Mouse (Mus musculus) adrenal gland, adult (tissue): Measurements from ENCODE around the gene Gga2.

ENCODE experiments used
- DNase-seq, 2 experiments: peaks; one replicate each; pipeline ENCODE4 v3.0.0; 2022 to 2023; ENCODE audit warnings: low spot score in 1 of 2; ENCODE audit not compliant: inconsistent age in 2 of 2

Gene Gga2

DNA sequence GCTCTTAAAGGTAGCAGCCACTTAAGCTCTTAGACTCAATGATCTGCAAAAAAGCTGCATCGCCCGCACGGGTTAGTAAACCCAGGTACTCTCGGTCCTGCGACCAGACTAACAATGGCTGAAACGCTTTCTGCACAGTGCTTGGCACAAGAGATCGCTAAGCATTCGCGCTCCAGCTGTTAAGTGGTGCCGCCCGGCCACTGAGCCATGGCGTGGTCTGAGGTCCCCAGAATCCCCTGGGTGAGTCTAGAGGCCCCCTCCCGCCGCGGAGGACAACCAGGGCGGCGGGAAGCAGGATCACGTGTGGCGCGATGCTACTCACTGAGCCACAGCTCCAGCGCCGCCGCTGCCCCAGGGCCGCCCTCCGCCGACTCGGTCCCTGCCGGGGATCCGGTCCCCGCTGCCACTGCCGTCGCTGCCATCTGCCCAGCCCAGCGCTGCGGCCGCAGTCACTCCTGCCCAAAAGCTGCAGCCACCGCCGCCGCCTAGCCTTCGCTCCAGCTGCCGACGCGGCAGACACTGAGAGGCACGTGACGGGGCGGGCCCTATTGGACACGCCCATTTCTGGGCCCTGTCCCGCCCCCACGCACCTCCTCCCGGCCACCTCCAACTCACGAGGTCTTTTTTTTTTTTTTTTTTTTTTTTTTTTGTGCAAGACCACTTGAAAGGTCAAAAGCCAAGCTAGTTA is at the start of gene Gga2:
Gga2 (minus strand) TSS at position 556 of the 688 bp plus-strand sequence.
- DNase-seq, result peak; percentile 91 to 95

DNA sequence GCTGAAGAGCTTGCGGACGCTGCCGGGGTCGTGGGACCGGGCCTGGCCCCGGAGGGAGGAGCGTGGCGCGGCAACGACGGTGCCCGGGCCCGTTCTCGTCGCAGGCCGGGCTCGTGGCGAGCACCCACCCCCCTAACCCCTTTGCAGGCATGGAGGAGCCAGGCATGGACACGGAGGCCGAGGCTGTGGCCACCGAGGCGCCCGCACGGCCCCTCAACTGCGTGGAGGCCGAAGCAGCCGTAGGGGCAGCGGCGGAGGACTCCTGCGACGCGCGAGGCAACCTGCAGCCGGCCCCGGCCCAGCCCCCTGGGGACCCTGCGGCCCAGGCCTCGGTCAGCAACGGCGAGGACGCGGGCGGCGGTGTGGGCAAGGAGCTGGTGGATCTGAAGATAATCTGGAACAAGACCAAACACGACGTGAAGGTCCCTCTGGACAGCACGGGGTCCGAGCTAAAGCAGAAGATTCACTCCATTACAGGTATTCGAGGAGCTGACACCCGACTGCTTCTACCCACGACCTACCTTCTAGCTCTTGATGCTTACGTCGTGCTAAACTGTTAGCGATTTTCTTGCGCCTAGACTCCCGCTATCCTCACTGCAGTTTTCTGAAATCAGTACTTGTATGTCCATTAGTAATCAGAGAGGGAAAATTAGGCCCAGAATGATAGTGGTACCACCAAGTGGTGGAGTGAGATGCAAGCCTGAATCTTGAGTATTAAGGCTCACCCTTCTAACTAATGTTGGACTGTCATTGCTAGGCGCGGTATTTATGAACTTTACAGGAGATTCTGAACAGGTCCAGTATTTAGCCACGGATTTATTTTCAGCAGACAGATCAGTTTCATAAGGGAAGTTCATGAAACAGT is 46.7 kb upstream of the Gga2 start:
- no peak for DNase-seq

DNA sequence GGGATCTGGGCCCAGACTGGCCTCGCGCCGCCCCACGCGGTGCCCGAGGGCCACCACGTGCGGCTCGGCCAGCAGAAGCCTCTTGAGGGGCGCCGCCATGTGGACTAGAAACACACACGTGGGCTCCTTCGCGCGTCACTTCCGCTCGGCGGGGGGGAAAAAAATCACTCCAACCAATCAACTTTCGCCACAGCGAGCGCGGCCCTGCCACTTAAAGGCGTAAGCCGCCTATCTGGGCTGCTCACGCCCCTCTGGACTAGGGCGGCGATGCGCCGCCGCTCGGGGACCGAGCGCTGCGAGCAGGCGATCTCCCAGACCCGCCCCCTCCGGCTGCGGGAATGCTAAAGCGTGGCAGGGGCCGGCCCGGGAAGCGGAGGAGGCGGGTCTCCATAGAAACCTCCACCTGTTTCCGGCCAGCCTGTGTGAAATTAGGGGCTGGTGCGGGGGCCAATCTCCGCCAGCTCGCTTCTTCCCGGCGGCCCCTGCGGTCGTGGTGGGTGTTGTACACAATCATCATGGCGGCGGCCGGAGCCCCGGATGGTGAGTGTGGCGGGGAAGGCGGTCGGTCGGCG is 46.0 kb upstream of the Gga2 start, which contains the start of the genes Ubfd1 and Ears2:
Ubfd1 (plus strand) TSS at position 231 of the 572 bp plus-strand sequence.
Ears2 (minus strand) TSS at position 319 of the 572 bp plus-strand sequence.
- peak; percentile 97 to 99 for DNase-seq

DNA sequence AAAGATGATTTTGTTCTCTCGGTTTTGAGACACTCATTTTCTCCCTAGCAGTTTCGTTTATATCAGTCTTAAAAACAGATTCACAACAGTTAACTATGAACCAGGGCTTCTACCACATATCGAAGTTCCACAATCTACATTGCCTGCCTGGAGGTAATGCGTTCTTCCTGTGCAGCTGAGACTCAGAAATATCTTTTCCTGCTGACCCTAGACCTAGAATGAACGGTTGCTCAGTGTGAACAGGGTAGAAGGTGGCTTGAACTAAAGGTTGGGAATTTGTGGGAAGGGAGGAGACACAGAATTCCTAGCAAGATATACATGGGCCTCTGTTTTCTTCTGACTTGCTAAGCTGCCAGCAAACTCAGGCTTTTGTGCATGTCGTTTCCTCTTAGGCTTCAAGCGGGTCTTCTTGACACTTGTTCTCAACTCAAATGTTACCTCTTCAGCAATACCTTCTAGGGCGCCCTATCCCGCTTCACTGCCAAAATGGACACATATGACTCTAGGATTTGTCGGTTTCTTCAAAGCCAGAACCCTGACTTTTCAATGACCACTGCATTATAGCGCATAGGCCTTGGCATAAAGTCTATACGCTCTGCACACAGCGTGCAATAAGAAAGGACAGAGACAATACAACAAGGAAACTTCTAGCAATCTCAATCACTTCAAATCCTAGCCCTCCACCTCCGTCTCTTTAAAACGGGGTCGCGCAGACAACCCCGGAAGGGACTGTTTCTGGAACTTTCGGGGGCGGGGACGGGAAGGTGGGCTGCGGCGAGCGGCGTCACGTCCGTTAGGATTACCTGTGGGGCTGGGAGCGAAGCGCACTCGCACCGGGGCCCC is 45.3 kb upstream of the Gga2 start:
- no peak for DNase-seq

DNA sequence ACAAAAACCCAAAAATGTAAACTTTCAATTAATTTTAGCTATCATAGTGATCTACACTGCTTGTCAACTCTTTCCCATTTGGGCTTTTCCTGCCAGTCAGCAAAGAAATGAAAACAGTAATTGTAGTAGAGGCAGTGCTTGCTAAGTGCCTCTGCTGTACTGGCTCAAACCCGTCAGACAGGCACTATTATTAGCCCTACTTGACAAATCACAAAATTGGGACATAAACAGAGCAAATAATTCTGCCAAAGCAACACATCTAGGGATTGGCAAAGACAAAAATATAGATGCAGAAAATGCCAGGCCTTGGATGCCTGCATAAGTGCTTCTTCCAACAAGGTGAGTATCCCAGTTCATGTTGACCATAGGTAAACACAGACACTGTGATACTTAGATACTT is 44.6 kb upstream of the Gga2 start:
- no peak for DNase-seq

DNA sequence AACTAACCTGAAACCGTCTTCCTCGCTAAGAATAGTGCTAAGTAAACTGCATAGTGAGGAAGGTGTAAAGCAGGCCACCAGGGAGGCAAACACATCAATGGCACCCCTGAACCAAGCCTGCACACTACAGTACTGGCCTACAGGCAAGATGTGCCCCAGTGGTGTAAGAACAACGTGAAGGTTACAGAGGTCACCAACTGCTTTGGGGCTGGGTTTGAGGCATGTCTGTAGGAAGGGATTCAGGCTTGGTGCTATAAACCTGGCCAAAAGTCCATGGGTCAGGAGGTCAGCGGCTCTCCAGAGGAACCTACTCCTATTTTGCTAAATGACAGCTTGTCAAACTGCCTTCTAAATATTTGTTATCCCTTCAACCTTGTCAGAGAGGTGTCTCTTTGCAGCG is 35.6 kb upstream of the Gga2 start:
- no peak for DNase-seq

DNA sequence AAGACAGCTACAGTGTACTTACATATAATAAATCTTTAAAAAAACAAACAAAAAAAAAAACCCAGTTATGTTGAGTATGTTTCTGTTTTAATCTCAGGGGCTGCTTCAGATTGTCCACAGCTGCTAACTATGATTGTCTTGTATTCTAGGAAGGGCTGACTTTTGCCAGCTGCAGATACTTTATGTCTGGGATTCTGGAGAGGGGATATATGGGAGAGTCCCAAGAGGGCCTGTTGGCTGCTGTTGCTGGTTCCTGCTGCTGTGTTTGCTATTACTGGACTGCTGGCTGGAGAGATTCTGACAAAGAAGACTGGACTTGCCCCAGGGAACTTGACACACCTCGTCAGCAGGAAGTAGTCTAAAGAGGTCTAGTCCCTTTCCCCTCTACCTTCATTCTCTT is 29.8 kb upstream of the Gga2 start:
- no peak for DNase-seq

DNA sequence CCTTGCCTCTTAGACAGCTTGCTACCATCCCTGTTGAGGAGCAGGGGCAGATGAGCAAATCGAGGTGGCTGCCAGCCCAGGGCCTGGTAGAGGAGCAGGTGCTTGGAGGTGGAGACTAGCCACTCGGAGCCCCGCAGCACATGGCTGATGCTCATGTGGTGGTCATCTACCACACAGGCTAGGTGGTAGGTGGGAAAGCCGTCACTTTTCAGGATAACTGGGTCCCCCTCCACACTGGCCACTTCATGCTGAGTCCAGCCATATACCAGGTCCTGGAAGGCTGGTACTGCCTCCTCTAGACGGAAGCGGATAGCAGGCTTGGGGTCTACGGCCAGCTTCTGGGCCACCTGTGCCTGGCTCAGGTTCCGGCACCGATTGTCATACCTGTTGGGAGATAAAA is 27.2 kb upstream of the Gga2 start:
- DNase-seq, result no peak

DNA sequence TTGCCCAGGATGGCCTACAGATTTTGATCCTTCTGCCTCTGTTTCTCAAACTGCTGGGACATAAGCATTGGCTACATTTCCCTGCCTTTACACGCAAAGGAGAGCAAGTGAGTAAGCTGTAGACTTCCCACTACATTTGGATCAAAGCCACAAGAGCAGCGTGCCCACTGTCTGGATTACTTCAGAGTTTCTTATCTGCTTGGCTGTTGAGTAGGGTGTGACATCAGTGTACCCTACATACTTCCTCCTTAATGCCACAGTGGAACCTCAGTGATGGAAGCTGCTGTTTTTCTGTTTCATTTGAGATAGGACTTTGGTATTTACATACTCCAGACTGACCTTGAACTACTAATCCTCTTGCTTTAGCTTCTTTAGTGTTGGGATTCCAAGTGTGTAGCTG is 25.8 kb upstream of the Gga2 start:
- no peak for DNase-seq

DNA sequence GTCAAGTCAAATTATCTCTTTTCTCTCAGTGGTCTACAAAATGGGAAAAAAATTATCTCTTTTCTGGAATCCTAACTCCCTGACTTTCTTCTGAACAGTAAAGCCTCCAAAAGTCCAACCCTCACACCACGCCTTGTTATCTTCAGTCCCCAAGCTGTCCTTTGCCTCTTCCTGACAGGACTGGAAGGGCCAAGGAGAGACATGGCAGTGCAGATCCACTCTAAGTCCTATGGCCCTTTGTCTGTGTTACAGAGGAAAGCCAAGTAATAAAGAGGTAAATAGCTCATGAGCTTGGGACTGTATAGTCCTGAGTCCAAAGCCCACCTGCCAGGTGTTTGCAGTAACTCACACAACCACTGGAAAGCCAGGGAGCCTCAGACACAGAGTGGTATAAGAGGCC is 24.7 kb upstream of the Gga2 start:
- DNase-seq, result no peak

DNA sequence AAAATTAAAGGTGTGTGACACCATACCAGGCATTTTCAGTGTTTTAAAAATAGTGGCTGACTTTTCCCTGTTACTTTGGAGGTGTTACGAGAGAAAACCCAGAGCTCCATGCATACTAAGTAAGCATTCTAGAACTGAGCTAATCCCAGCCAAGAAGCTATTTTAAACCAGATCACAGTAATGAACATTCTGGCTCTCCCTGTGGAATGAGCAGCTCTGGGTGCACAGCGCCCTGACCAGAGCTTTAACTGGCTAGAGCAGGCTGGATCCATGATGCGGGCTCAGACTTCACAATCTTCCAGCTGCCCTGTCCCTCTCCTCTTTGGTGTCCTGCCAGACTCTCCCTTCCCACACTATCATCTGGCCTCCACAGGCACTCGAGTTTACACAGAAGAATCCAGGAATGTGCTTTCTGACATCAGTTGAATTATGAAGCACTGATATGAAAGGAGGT is 24.2 kb upstream of the Gga2 start:
- DNase-seq, result peak; percentile 31 to 56

DNA sequence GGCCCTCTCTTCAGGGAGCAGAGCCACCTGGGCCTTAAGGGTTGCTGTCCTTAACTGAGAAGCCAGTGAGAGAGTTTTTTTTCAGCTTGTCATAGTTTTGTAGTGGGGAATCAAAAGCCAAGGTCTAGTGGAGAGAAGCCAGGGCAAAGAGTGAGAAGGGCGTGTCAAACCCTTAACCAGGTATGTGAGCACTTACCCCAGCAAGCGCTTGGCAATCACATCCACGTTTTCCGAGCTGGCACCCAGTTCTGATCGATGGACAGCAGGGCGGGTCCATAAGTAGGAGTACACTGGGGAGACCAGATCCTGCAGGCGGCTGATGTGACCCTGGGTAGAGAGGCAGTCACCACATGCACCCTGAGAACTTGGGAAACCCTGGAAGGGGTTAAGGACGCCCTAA is 23.1 kb upstream of the Gga2 start:
- DNase-seq, result no peak

DNA sequence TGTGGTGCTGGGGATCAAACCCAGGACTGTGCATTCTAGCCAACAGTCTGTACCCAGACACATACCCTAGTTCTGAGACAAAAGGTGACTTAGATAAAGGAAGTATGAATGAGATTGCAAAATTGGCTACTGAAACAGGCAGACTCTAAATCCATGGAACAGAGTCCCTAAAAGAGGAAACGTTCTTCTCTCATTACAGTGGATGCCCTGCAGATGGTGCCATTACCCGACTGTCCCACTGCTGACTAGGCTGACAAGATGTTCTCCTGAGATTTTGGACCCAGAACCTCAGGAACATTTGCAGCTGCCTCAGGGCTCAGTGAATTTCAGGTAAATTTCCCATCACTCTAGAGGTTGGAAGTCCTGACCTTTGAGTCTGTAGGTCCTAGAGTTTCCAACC is 13.3 kb upstream of the Gga2 start:
- no peak for DNase-seq

DNA sequence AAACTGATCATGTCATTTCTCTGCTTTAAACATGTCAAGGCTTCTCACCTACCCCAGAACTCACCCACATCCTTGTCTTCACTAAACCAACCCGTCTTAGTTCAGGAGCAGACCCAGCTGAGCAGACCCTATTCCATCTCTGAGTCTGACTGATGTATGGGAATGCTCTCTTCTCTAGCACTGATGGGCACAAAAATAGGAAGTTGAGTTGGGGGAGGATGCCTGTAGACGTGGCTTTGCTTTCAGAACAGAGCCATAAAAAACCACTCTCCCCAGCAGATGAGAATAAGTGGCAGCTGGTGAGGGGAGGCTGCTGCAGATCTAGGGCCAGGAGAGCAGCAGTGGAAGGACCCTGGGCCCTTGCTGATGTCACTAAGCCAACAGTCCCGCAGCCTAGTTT is 12.3 kb upstream of the Gga2 start:
- DNase-seq, result no peak

DNA sequence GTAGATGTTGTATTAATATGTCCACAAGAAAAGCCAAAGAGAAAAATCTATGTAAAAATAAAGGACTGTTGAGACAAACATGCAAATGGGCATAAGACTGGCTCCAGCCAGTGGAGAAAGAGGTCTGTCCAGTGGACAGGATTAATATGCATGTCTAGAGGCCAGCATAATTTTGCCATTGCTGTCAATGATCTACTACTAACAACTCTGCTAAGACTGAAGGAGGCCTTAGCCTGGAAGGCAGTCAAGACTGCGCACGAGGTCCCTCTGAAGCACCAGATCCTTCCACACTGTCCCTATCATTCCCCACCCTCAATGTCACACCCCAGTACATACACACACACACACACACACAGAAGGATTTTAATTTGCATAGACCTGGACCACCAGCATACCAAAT is 1.1 kb upstream of the Gga2 start:
- no peak for DNase-seq

DNA sequence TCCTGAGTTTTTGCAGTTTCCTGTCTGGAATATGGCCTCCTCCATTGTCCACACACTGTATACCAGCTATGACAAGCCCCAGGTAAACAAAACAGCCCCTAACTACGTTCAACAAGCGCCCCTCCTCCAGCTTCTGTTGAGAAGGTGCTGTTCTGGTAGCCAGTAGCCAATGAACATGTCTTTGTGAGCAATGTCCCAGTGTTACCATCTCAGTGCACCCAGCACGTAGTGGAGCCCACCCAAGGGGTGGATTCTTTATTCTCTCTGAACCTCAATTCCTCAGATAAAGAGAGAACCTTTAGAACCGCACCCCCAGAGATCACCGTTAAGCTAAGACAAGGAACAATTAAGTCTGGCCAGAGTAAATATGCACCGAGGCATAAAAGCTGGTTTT is 752 bp downstream of the Gga2 start:
- no peak for DNase-seq

DNA sequence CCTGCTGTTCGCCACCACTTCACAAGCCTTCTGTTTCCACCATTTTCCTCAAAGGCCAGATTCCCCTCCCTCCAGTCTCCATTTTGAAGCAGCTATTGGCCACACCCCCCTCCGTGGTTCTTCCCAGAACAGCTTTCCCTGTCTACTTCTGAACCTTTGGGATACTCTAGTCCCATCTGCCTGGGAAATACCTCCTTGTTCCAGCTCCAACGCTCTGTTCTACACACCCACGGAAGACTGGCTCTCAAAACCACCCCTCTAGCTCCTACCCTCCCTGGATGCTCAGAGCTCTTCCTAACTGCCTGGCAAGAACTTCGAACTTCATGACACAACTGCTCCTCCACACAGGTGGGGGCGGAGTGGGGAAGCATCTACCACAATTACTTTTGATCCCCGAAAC is 2.0 kb downstream of the Gga2 start:
- no peak for DNase-seq

DNA sequence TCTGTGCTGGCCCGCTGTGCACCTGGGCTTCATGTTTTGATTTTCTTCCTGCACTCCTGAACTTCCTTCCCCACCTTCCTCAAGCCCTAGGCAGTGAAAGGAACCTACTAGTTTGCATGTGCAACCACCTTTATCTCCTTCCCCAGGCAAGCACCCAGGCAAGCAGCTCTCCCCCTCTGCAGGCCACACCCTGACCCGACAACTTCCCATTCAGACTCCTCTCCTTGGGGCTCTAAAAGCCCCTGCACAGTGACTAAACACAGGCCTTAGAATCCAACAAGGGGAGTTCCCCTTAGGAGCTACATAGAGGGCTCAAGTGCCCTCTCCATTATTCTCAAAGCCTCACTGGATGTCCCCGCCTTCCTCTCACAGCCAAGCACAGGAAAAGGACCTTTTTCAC is 2.8 kb downstream of the Gga2 start:
- no peak for DNase-seq

DNA sequence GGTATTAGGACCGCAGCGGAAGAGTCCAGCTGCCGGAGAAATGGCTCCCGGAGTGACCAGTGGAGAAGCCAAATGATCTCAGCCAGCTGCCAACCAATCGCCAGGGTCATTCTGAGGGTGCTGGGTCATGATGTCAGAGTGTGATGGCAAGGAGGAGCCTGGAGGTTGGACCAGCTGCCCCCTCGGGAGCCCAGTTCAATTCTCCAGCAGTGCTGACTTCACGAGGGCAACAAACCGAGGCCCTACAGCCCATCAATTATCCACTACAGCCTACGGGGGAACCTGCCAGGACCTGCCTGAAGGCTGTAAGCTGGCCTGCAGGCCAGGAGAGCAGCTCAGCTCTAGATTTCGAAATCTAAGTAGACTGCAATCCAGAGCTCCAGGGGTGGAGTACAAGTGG is 5.3 kb downstream of the Gga2 start:
- DNase-seq, result peak; percentile 19 to 71

DNA sequence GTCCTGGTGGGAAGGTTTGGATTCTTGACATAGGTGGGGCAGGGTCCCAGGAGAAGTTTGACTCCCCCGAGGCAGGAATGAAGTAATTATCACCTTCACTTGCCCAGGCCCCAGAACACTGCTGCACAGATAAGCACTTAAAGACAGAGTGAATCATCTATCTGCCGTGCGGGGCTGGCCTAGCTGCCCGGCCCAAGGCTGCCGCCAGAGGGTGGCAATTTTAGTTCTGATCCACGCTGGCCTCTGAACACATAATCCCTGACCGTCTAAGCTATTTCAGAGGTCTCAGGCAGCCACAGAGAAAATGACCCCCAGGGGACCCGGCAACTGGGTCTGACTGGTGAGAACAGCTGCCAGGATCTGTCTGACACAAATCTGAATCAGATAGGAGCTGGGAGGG is 5.9 kb downstream of the Gga2 start:
- peak; percentile 64 to 84 for DNase-seq

DNA sequence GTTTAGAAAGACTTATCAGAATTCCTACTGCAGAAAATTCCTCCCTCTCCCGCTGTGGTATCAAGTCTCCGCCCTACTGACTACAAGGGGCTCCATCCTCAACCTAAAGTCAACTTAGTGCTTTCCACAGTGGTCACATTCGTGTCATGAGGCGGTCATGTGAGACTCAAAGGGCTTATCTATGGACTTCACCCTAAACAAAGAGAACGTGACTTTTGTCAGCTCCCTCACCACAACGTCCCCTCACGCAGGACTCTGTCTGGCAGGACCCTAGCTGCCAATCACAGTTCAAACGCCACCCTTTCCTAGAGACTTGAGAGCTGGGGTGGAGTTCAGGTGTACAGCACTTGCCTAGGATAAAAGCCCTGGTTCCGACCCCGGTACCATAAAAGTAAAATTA is 8.1 kb downstream of the Gga2 start:
- no peak for DNase-seq
